Comparison of ENCODE assay signal across 11 mouse cellular contexts in the genomic region with DNA sequence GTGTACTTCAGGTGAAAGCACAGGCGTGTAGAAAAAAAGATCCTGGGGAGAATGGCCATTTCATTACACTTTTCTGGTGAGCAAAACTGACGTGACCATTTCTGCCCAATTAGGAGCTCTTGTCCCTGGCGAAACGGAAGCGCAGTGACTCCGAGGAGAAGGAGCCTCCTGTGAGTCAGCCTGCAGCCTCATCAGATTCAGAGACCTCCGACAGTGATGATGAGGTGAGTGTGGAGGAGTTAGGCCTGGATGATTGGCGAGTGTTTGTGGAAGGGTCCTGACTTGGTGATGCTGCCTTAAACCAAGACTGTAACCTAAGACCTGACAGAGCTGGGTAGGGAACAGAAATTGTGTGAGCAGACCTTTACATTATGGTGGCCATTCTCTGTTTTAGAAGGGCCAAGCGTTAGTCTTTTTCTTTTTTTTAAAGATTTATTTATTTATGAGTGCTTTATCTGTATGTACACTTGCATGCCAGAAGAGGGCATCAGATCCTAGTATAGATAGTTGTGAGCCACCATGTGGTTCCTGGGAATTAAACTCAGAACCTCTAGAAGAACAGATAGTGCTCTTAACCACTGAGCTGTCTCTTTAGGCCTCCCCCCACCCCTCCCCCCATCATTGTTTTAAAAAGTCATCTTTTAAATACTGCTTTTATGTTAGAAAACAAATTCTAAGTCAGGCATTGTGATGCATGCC. TPM values are rescaled to one million over a fixed set of nuclear protein-coding genes. Genes with fewer than 3 reads are reported as not detected.
DNase-seq lines count a peak whose midpoint lies in the region; ATAC-seq and TF ChIP-seq lines count a peak whose summit lies in the region.
"Had no signal": no experiment of that assay in that cellular context is flagged by ENCODE, and none has a peak within 500 bp of the region (broad histone marks: within the 10 kb centered on the region; RNA-seq: fewer than 3 reads in every experiment).

No protein-coding gene starts in this region.

- H3K9ac ChIP-seq in kidney, postnatal 0 days (ENCODE audit: low read depth, low read length), result no peak overlapping the region
- H3K9ac ChIP-seq in CH12.LX (ENCODE audit: insufficient read depth, low read depth), result no peak overlapping the region
- H3K9ac ChIP-seq: embryonic facial prominence, embryonic 15.5 days; liver, embryonic 15.5 days had no signal

- no peak overlapping the region for H3K27ac ChIP-seq in kidney, postnatal 0 days
- no peak overlapping the region for H3K27ac ChIP-seq in CH12.LX (ENCODE audit: insufficient read depth, low read depth)
- H3K27ac ChIP-seq: embryonic facial prominence, embryonic 15.5 days; hindbrain, embryonic 10.5 days; liver, embryonic 15.5 days had no signal

- H3K9me3 ChIP-seq in kidney, postnatal 0 days (replicated peaks; ENCODE audit: low read length), result no peaks in the 10 kb centered on the region
- no peaks in the 10 kb centered on the region for H3K9me3 ChIP-seq in CH12.LX (replicated peaks; ENCODE audit: low read length)
- H3K9me3 ChIP-seq: embryonic facial prominence, embryonic 15.5 days; hindbrain, embryonic 10.5 days; liver, embryonic 15.5 days had no signal

- 0 out of 2 replicates have a peak, but pooled peaks cover 4% of the 10 kb centered on the region for H3K36me3 ChIP-seq in kidney, postnatal 0 days (ENCODE audit: insufficient read depth, low read length)
- peaks cover 0 to 44% of the 10 kb centered on the region in 2 experiments for H3K36me3 ChIP-seq in CH12.LX (replicated peaks in 1 of 2; ENCODE audit: control insufficient read depth in 1 of 2, insufficient read depth in 1 of 2, low read length in 1 of 2)

- peaks cover 3% of the 10 kb centered on the region for H3K79me2 ChIP-seq in CH12.LX (replicated peaks; ENCODE audit: control insufficient read depth, extremely low read depth, insufficient read depth, poor library complexity, severe bottlenecking)

- peak; percentile 50 for DNase-seq in kidney, postnatal 0 days (ENCODE audit: low spot score)
- DNase-seq in kidney, adult 18-20 months, result no peak
- peak; percentile 54 for DNase-seq in A20 (ENCODE audit: low read depth, low spot score)
- peak; percentile 42 for DNase-seq in CH12.LX (ENCODE audit: extremely low read depth)
- DNase-seq in lung, postnatal 14 days, result peak; percentile 34
- no peak for DNase-seq in c-Kit-positive CD71-positive TER-119-positive erythroid progenitor cells, embryonic 14.5 days (ENCODE audit: low spot score)
- DNase-seq: kidney, postnatal 14 days had no signal

- ATAC-seq in kidney, postnatal 0 days (replicated peaks; ENCODE audit: low FRiP score, low read depth), result no peak
- ATAC-seq in megakaryocyte-erythroid progenitor cell, adult 5-6 weeks (replicated peaks; ENCODE audit: low FRiP score, low TSS enrichment, poor library complexity, severe bottlenecking), result no peak

- H3K4me1 ChIP-seq in kidney, postnatal 0 days (replicated peaks; ENCODE audit: insufficient read depth, low read length), result no peaks in the 10 kb centered on the region
- H3K4me1 ChIP-seq in CH12.LX (ENCODE audit: control insufficient read depth in 1 of 2, insufficient read depth in 2 of 2), result peaks cover 6 to 46% of the 10 kb centered on the region in 2 experiments
- H3K4me1 ChIP-seq: embryonic facial prominence, embryonic 15.5 days; hindbrain, embryonic 10.5 days; liver, embryonic 15.5 days had no signal

- dilution Hi-C loops in CH12.LX (cut with MboI; ENCODE audit: extremely low pct_ligation_motif_present, extremely low pct_unique_long_range_greater_than_20kb, low sequenced_read_pairs), result no loop called here

- H3K4me3 ChIP-seq in kidney, postnatal 0 days (replicated peaks; ENCODE audit: low read depth, low read length), result no peak overlapping the region
- no peak overlapping the region for H3K4me3 ChIP-seq in CH12.LX (replicated peaks in 1 of 3; ENCODE audit: low read depth in 2 of 3, low read length in 2 of 3, poor library complexity in 1 of 3)
- H3K4me3 ChIP-seq: embryonic facial prominence, embryonic 15.5 days; hindbrain, embryonic 10.5 days; liver, embryonic 15.5 days had no signal

- peak; percentile 60 for TF ChIP-seq CTCF in kidney, postnatal 0 days (IDR thresholded peaks at IDR 0.05; ENCODE audit: low read depth)
- TF ChIP-seq CTCF in CH12.LX (conservative IDR thresholded peaks at IDR 0.05 in 1 of 2, IDR thresholded peaks at IDR 0.05 in 1 of 2; ENCODE audit: low read depth in 2 of 2, low read length in 2 of 2), result peak in 1 of 2 experiments; percentile 74; a peak in 2 of 4 replicates

- TF ChIP-seq EP300 in CH12.LX (IDR thresholded peaks at IDR 0.05; ENCODE audit: low read length), result no peak

- peak; percentile 60 for TF ChIP-seq RAD21 in CH12.LX (IDR thresholded peaks at IDR 0.05; ENCODE audit: low read depth, low read length)

- TF ChIP-seq POLR2A in CH12.LX (IDR thresholded peaks at IDR 0.05; ENCODE audit: low read depth, low read length), result no peak

- no peaks in the 10 kb centered on the region for H3K27me3 ChIP-seq in kidney, postnatal 0 days (ENCODE audit: insufficient read depth, low read length)
- H3K27me3 ChIP-seq in CH12.LX (replicated peaks), result no peaks in the 10 kb centered on the region
- H3K27me3 ChIP-seq: embryonic facial prominence, embryonic 15.5 days; liver, embryonic 15.5 days had no signal

- 73% methylated on average over 9 of the region's 9 CpGs for WGBS in kidney, postnatal 0 days

- in situ Hi-C loops in CH12.LX (cut with MboI; ENCODE audit: low pct_ligation_motif_present, low pct_unique_long_range_greater_than_20kb, low sequenced_read_pairs), result loop anchor here (10.0 kb wide), 1 partner anchor 203 kb away; the partner anchor contains the start of gene Mga

- H3K4me2 ChIP-seq in kidney, postnatal 0 days (ENCODE audit: low read length), result no peak overlapping the region
- H3K4me2 ChIP-seq in CH12.LX (ENCODE audit: insufficient read depth, low read depth, poor library complexity, severe bottlenecking), result no peak overlapping the region
- H3K4me2 ChIP-seq: embryonic facial prominence, embryonic 15.5 days; liver, embryonic 15.5 days had no signal

TF ChIP-seq in CH12.LX, 34 proteins besides CTCF, POLR2A, EP300 and RAD21:
- TF ChIP-seq MYC (IDR thresholded peaks at IDR 0.05; ENCODE audit: low read depth, low read length) (peak; percentile 91), MAFK (IDR thresholded peaks at IDR 0.05; ENCODE audit: insufficient replicate concordance, low read length) (no peak), ZNF384 (IDR thresholded peaks at IDR 0.05; ENCODE audit: low read depth, low read length) (peak; percentile 48), SMC3 (IDR thresholded peaks at IDR 0.05; ENCODE audit: low read depth, low read length) (peak; percentile 56)

RNA-seq across cellular contexts. Expression of gene Rtf1, which starts 17.3 kb away (rescaled TPM):
- 37.6 and 39.0 TPM in 2 replicates for polyA plus RNA-seq in kidney, postnatal 0 days (2015; fragmentation: Nextera tagmentation; extraction: Ambion mirVana)
- total RNA-seq in CH12.LX (2012; rRNA removed) (9.7 and 12.5 TPM in 2 replicates), CH12.LX (2014; rRNA removed) (10.7 and 11.3 TPM in 2 replicates)
- 46.0 and 50.3 TPM in 2 replicates for polyA plus RNA-seq in CH12.LX (2012; ENCODE audit: insufficient read length, low read depth)
- 43.1 and 43.6 TPM in 2 replicates for total RNA-seq in megakaryocyte-erythroid progenitor cell, adult 5-6 weeks (2014; fragmentation: Nextera tagmentation)
- total RNA-seq in megakaryocyte-erythroid progenitor cell, adult 5-6 weeks (2017), result 44.9 and 49.4 TPM in 2 replicates

RNA-seq across cellular contexts. Expression of gene Ndufaf1, which starts 29.5 kb away (rescaled TPM):
- polyA plus RNA-seq in kidney, postnatal 0 days (2015; fragmentation: Nextera tagmentation; extraction: Ambion mirVana), result 50.0 and 54.3 TPM in 2 replicates
- 25.1 and 33.2 TPM in 2 replicates for total RNA-seq in CH12.LX (2012; rRNA removed)
- 53.6 and 64.5 TPM in 2 replicates for total RNA-seq in CH12.LX (2014; rRNA removed)
- 35.6 and 38.7 TPM in 2 replicates for polyA plus RNA-seq in CH12.LX (2012; ENCODE audit: insufficient read length, low read depth)
- 45.0 and 46.6 TPM in 2 replicates for total RNA-seq in megakaryocyte-erythroid progenitor cell, adult 5-6 weeks (2014; fragmentation: Nextera tagmentation)
- total RNA-seq in megakaryocyte-erythroid progenitor cell, adult 5-6 weeks (2017), result 31.1 and 40.3 TPM in 2 replicates

RNA-seq across cellular contexts. Expression of gene Itpka, which starts 50.0 kb away (rescaled TPM):
- 0.83 and 1.1 TPM in 2 replicates for polyA plus RNA-seq in kidney, postnatal 0 days (2015; fragmentation: Nextera tagmentation; extraction: Ambion mirVana)
- total RNA-seq in CH12.LX (2012; rRNA removed), result 0.25 and 0.34 TPM in 2 replicates
- 0.28 and 0.39 TPM in 2 replicates for total RNA-seq in CH12.LX (2014; rRNA removed)
- 0.40 and 0.54 TPM in 2 replicates for polyA plus RNA-seq in CH12.LX (2012; ENCODE audit: insufficient read length, low read depth)
- not detected in 2 replicates for total RNA-seq in megakaryocyte-erythroid progenitor cell, adult 5-6 weeks (2014; fragmentation: Nextera tagmentation)
- not detected in 2 replicates for total RNA-seq in megakaryocyte-erythroid progenitor cell, adult 5-6 weeks (2017)

Comparison
In these comparisons a context has a peak if more than half of its experiments do, and no peak if none do; other contexts are left out.
1. DNase-seq: peak in kidney, postnatal 0 days (single experiment), A20 (single experiment), CH12.LX (single experiment) and lung, postnatal 14 days (single experiment); none in kidney, adult 18-20 months (single experiment) and c-Kit-positive CD71-positive TER-119-positive erythroid progenitor cells, embryonic 14.5 days (single experiment).